Mouse (Mus musculus) layer of hippocampus, postnatal 36 days (tissue): ENCODE data around the gene Bhlha9. TPM values are rescaled to one million over a fixed set of nuclear protein-coding genes. Genes with fewer than 3 reads are reported as not detected.
"Not testable (repeated sequence)": the region's sequence is repeated elsewhere in the genome, so short reads cannot be mapped to it uniquely, and the experiment has no call there.

Experiments
- DNase-seq, 2 experiments: peaks; one replicate each; pipeline ENCODE4 v3.0.0; 2022
- total RNA-seq, 2 experiments: library from RNA; stranded (reverse); gene quantifications; 2 replicates each; pipeline ENCODE4 v1.2.3; 2021

The Bhlha9 gene
- total RNA-seq, 2 experiments from 2014 or later: 5.1 to 5.2 TPM

DNA sequence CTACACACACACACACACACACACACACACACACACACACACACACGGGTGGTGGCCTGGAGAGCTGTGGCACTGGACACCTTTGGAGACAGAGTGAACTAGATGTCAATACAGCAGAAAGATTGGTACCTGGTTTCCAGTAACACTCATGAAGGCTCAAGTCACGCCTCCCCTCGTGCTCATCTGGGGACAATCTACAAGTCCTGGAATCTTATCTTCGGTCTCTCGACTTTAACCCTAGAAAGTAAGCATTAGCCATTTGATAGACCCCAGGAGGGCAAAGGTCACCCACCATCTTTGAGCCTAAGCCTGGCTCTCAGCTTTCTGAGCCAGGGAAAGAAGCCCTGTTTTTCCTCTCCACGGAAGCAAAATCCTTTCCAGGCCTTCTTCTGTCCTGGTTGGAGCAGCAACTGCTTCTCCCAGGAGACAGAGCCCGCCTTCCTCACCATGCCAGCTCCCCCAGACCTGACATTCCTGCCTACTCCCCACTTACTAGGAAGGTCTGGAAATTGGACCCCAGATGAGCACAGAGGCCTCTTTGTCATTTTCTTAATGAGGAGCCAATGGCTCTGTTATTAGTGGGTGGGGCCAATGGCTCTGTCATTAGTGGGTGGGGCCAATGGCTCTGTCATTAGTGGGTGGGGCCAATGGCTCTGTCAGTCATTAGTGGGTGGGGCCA, 10.3 kb upstream of the Bhlha9 start:
- no peak for DNase-seq

DNA sequence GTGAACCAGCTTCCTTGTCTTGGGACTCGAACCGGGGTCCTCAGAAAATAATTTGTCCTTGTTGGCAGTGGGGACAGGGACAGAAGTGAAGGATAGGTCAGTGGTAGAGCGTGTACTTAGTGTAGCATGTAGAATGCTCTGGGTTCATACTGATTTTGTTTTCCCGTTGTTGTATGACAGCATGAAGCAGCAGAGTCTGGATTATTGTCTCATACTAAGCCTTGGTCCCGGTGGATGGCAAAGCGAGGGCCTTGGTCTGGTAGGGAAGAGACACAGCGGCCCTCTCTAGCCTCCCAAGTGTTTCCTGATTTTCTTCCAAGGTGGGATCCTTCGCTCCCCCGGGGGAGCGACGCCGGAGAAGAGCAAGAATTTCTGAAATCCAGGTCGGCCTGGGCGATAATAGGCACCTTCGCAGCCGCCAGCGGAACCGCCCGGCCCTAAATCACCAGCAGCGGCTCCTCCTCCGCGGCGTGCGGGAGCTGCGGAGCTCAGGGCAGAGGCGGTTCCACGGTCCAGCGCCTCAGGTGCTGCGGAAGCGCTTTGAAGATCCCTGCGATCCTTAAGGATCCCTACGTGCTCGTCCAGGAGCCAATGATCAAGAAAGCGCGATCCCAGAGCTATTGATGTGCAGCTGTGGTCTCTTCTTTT, 6.1 kb upstream of the Bhlha9 start:
- no peak for DNase-seq

DNA sequence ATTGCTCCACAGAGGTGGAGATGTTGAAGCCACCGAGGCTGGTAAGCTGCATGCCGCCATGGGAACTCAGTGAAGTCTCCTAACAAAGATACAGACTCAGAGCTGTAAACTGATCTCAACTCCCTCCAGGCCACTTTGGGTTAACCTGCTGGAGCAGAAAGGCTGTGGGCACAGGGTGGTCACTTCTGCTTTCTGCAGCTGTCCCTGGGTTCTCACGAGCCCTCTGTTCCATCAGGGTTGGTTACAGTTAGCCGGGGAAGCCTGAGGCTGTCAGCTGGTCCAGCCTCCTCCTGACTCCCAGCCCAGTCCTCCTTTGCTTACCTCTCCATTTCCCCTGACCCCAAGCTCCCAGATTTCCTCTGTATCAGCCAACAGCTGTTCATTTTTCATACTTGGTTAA, 4.5 kb upstream of the Bhlha9 start:
- DNase-seq: no peak

DNA sequence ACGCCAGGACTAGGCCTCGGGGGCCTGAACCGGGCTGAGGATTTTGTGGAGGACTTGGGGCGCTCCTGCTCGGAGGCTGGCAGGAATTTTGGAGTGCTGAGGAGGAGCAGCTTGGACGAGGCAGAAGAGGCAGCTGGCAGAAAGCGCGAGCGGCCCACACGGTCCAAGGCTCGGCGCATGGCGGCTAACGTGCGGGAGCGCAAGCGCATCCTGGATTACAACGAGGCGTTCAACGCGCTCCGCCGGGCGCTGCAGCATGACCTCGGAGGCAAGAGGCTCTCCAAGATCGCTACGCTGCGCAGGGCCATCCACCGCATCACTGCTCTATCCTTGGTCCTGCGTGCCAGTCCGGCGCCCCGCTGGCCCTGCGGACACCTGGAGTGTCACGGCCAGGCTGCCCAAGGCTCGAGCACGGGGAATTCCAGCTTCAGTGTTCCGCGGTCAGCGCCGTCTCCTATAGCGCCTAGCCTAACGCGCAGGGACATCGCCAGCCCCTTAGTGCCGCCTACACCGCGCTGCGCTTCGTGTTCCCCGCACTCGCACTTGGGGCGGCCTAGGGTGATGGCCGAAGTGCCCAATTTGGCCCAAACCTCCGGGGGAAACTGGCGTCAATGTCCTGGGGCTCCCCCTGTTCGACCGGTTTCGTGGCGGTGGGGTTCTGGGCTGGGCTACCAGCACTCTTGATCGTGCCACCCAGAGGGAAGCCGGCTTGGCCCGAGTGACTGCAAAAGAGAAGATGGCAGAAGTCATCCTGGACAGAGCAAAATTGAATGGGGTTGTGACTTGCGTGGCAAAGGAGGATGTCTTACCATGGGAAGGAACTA, 503 bp downstream of the Bhlha9 start:
- DNase-seq: peak; percentile 48 to 65

DNA sequence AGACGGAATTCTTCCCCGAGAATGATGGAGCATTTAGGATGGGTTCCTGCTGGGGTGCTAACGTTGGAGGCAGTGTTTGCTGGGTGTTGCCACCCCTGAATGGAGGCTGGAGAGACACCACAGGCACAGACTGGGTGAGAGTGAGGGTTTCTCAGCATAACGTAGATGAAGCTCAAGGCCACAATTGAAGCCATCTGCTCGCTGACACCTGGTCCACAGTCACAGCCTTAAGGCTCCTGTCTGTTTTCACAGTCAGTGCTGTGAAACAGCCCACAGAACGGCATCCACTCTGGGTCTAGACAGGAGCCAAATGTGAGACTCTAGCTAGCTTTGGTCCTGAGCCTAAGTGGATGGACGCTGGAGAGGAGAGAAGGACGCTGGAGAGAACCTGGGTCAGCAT, 1.9 kb downstream of the Bhlha9 start:
- DNase-seq: no peak

DNA sequence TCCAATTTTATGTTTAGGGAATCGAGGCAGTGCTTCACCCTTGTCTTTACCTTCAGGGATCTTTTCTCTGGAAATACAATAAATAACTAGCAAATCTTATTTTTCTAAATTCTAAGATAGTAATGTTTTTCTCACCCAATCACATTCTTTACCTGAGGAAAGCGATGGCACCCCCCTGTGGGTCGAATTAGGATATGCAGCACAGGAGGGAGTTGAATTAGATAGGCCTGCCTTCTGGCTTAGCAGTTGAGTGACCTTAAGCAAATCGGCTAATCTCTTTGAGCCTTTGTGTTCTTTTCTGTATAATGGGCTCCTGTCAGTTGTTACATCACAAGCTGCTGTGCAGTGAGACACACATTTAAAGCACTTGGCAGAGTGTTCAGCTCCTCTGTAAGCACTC, 2.4 kb downstream of the Bhlha9 start:
- no peak for DNase-seq

DNA sequence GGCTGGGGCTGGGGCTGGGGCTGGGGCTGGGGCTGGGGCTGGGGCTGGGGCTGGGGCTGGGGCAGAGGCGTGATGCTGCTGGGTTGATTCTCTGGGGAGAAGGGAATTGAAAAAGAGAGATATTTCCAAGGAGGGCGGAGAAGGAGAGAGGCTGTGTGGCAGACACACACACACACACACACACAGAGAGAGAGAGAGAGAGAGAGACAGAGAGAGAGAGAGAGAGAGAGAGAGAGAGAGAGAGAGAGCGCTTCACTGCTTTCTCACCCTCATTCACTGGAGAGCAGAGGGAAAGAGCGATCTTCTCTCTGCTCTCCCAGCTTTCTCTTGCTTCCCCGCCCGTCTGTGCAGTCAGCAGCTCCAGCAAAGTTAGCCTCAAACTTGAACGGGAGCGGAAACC, 7.2 kb downstream of the Bhlha9 start, which contains the start of gene Trarg1:
TSS of gene Trarg1 (plus strand) at position 301 of the 400 bp plus-strand sequence.
- DNase-seq: not testable (repeated sequence)

DNA sequence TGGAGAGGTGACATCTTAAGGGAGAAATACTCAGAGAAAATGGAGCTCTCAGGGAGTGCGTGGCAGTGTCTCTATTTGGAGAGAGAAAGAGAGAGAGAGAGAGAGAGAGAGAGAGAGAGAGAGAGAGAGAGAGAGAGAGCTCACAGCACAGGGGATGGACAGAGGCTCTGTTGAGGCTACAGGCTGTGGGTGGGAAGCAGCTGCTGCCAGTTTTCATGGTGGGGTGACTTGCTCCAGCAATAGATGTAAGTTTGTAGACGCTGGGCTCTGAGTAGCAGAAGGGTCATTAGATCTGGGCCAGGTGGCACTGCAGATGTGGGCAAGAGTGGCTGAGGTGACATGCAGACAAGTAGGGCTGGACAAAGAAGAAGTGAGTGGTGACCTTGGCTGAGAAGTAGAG, 13.3 kb downstream of the Bhlha9 start:
- DNase-seq: no peak

DNA sequence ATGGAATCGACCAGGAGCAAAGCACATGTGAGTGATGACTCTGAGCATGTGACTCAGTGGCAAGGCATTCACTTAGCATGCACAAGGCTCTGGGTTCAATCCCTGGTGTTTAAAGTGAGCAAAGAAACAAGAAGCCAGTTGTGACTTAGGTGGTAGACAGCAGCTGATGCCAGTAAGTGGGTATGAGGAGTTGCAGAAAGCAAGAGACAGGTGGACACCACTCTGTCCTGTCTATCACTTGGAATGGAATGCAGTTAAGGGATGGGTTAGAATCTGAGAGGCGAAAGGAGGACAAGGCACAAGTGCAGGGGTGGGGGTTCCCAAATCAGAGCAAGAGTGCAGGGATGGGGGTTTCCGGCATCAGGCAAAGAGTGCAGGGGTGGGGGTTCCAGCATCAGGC, 19.8 kb downstream of the Bhlha9 start:
- DNase-seq: no peak

DNA sequence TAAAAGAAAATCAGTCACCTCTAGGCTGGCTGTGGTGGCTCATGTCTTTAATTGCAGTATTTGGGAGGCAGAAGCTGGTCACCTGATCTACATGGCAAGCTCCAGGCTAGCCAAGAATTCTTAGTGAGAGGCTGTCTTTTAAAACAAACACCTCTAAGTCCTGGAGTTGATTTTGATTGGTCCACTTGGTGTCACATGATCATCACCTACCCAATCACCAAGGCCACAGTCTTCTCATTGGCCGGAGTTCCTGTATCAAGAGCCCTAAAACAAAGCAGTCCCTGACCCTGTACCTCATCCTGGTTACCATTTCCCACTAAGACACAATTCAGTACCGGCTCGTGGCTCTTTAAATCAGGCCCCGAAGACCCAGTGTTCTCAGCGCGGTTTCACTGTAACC, 23.5 kb downstream of the Bhlha9 start:
- DNase-seq: no peak

DNA sequence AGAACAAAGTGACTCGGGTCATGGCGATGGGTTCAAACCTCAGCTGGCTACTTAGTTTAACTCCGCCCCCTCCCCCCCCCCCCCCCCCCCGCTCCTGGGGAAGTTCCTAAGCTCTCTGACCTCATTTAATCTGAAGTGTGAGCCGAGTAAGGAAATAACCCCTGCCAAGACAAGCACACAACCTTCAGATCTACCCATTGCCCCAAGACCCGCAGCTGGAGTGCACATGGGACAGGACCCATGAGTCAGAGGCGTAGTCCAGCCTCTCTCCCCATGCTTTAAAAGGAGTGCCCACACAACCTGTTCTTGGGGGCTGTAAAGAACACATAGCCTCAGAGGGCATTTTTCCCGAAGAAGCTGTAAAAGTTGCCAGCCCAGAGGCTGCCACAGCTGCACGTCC, 27.4 kb downstream of the Bhlha9 start:
- no peak for DNase-seq

DNA sequence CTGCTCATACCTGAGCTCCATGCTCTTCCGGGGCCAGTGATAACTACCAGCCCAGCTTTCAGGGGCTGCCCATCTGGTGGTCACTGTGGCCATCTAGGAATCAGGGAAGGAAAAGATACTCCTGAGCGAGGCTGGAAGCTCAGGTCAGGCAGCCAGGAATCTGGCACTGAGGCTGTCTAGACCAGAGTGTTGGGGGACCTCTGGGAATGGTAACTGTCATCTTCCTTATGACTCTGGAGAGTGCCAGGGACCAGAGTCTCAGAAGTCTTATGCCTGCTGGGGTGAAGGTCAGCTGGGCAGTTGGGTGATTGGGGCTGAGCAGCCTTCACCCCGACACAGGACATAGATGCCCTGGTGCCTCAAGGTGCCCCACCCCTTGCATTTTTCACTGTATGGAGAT, 35.4 kb downstream of the Bhlha9 start:
- no peak for DNase-seq

DNA sequence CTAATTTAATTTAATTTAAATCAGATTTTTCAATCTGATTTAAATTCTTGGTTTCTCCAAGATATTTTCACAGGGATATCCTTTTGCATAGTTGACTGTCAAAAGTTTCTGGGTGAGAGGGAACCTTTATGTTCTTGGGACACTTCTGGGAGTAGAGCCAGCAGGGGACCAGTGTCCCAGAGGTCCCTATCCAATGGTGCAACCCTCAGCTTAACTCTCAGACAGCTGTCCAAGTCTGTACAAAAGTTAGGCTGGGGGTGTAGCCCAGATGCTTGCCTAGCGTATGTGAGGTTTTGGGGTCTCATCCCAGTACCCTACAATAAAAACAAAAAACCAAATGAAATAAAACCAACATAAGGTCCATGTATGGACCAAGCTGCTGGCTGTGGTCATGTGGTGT, 35.8 kb downstream of the Bhlha9 start:
- no peak for DNase-seq

DNA sequence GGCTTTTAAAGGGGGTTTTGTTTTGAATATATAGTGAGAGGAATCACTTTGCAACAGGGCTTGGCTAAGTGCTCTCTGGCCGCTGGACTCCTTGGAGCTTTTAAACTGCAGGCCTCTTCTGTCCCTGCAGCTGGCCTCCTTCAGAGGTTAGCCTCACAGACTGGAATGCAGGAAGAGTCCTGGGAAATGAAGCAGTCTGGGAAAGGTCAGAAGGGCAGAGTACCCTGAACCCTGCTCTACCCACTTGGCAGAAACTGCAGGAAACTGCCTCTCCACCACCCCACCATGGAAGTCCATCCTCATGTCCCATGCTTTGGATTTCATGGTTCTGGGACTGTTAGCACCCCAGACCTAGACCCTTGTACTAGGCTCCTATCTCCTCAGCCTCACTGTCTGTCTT, 36.6 kb downstream of the Bhlha9 start:
- DNase-seq: no peak

DNA sequence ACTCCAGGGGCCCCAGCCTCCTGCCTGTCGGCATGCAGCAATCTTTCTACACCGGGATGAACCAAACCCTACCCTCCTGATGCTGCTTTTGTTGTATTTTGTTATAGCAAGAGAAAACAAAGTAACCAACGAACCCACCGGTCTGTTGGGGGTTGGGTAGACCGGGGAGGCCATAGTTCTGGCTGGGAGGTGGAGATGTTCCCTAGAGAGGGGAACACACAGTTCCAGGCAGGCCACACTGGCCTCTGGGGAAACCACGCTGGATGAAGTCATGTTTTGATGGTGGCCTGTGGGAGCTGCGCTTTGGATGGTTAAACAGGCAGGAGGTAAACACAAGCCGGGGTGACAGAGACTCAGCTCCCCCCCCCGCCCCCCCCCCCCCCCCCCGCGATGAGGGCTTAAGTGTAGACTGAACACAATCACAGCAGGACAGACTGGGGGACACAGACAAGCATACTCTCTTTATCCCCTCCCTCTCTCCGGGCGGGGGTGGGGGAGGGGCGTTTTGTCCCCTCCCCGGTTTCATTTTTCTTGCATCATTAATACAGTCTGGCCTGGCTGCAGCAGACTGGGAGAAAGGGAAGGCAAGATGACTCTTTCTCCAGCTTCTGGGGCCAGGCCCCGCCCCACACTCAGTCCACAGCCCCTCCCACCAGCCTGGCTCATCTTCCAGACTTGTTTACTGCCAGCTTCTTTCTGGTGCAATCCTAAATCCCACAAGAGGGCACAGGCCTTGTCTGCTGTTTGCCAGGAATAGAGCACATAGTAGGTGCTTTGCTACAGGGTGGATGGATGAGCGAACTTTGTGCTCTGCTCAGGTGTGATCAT, 37.6 kb downstream of the Bhlha9 start:
- no peak for DNase-seq

DNA sequence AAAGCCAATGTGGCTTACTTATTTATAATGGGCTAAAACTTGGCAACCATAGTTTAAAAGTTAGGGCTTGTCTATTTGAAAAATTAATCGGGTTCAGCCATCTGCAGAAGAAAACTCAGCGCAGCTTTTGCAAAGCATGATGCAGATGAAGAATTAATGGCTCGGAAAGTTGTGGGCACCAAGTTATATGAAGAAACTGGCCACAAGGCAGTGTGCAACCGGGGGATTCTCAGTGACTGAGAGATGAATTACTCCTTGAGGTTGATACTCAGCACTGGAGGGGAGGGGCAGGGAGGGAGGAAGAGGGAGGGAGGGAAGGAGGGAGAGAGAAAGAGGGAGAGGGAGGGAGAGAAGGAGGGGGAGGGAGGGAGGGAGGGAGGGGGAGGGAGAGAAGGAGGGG, 44.7 kb downstream of the Bhlha9 start:
- no peak for DNase-seq

Other genes with a start within 250 kb of the Bhlha9 start
- gene Abr, start 50.2 kb upstream of the Bhlha9 start, total RNA-seq: 100 to 1,000 TPM; 502 to 515 TPM
- gene Trarg1, start 7.3 kb downstream of the Bhlha9 start, total RNA-seq: under 1 TPM; 0.17 to 0.51 TPM
- gene Gosr1, start 91.1 kb downstream of the Bhlha9 start, total RNA-seq: 10 to 100 TPM; 59.6 to 60.3 TPM
- 10 to 100 TPM; 61.8 to 67.7 TPM for gene Cpd, start 174.5 kb downstream of the Bhlha9 start, total RNA-seq
- gene Tmigd1, start 229.7 kb downstream of the Bhlha9 start, total RNA-seq: not detected